Mouse (Mus musculus): Measurements from ENCODE around the gene Magi2. TPM values are rescaled to one million over a fixed set of nuclear protein-coding genes. Genes with fewer than 3 reads are reported as not detected.
"Not testable (repeated sequence)": the region's sequence is repeated elsewhere in the genome, so short reads cannot be mapped to it uniquely, and the experiment has no call there.

The Magi2 gene
- polyA plus RNA-seq, 1 experiment from 2014 or later = 22.7 TPM

GRCm38 (mm10) chr5:19400299-19400698 is 173.5 kb downstream of the Magi2 start:
- H3K4me1 ChIP-seq (ENCODE audit: control insufficient read depth, insufficient read depth, low read depth, low read length) = no peaks in the 10 kb centered on the region
- 93% methylated on average over 4 of the region's 4 CpGs for WGBS
- no peak overlapping the region for H3K4me3 ChIP-seq (ENCODE audit: low read length)
- no peaks in the 10 kb centered on the region for H3K27me3 ChIP-seq (replicated peaks; ENCODE audit: control insufficient read depth, insufficient read depth, low read length)
- no peak overlapping the region for H3K4me2 ChIP-seq (ENCODE audit: low read length)
- no peaks in the 10 kb centered on the region for H3K9me3 ChIP-seq (ENCODE audit: control insufficient read depth, low read length)
- H3K9ac ChIP-seq (ENCODE audit: low read depth, low read length) = no peak overlapping the region
- ATAC-seq = no peak
- H3K36me3 ChIP-seq (ENCODE audit: control insufficient read depth, insufficient read depth, low read length) = no peaks in the 10 kb centered on the region
- H3K27ac ChIP-seq (ENCODE audit: low read depth, low read length) = no peak overlapping the region

DNA sequence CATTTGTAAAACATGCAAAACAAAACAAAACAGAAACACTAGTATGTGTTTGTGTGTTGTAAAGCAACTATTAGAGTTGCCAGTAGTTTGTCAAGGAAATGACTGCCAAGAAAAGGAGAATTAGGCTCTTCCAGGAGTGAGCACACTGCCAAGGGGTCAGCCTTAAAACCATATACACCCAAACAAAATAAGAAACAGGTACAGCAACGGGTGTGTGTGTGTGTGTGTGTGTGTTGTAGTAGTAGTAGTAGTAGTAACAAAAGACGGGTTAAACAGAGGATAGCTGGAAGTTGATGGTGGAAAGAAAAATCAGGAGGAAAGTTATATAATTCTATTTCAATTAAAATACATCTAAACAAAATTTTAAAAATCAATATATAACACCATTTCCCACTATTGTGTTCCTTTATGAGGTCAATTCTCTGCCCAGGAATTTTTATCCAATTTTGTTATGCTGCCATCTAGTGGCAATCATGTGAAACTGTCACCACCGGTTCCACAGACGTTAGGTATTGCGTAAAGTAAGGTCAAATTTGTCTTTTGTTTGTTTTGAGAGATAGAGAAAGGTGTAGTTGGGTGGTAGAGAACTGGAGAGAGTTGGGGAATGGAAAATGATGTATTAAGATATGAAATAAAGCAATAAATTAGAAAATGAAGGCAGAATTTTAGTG is 174.0 kb downstream of the Magi2 start:
- Histone ChIP-seq H3K36me3 (ENCODE audit: control insufficient read depth, insufficient read depth, low read length) (no peaks in the 10 kb centered on the region), H3K4me1 (ENCODE audit: control insufficient read depth, insufficient read depth, low read depth, low read length) (no peaks in the 10 kb centered on the region), H3K9me3 (ENCODE audit: control insufficient read depth, low read length) (no peaks in the 10 kb centered on the region), H3K27ac (ENCODE audit: low read depth, low read length) (no peak overlapping the region), H3K4me2 (ENCODE audit: low read length) (no peak overlapping the region), H3K27me3 (replicated peaks; ENCODE audit: control insufficient read depth, insufficient read depth, low read length) (no peaks in the 10 kb centered on the region), H3K4me3 (ENCODE audit: low read length) (no peak overlapping the region), H3K9ac (ENCODE audit: low read depth, low read length) (no peak overlapping the region)
- WGBS = 48% methylated on average over 5 of the region's 5 CpGs
- peak; percentile 76 for ATAC-seq

DNA sequence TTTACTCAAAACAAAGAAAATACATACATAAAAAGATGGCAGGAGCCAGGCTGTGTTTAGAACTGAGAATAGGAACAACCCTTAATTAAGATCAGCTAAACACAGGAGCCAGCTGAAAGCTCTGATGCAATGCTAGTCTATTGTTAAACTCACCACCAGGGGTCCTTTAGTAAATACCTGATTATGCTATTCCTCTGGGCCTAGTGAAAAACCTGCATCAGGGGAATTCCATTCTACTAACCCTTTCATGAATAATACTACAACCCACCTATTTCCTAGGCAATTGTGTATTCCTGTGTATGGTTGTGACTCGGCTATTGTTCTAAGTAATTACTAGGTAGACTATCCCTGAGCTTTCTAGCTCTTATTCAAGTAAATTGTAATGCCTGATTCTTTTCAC is 177.4 kb downstream of the Magi2 start:
- not testable (repeated sequence) for H3K27me3 ChIP-seq (replicated peaks; ENCODE audit: control insufficient read depth, insufficient read depth, low read length); H3K9ac ChIP-seq (ENCODE audit: low read depth, low read length); H3K27ac ChIP-seq (ENCODE audit: low read depth, low read length); H3K36me3 ChIP-seq (ENCODE audit: control insufficient read depth, insufficient read depth, low read length); H3K4me1 ChIP-seq (ENCODE audit: control insufficient read depth, insufficient read depth, low read depth, low read length); H3K4me3 ChIP-seq (ENCODE audit: low read length); H3K4me2 ChIP-seq (ENCODE audit: low read length); H3K9me3 ChIP-seq (ENCODE audit: control insufficient read depth, low read length); ATAC-seq
- WGBS = 81% methylated on average over 1 of the region's 1 CpGs

- no peaks in the 10 kb centered on the region; the same call in 1 of the 2 replicates for H3K4me1 ChIP-seq (ENCODE audit: control insufficient read depth, insufficient read depth, low read depth, low read length)
- no peak for ATAC-seq
- H3K4me2 ChIP-seq (ENCODE audit: low read length) = no peak overlapping the region
- WGBS = 48% methylated on average over 4 of the region's 4 CpGs
- H3K9me3 ChIP-seq (ENCODE audit: control insufficient read depth, low read length) = no peaks in the 10 kb centered on the region
- no peak overlapping the region for H3K4me3 ChIP-seq (ENCODE audit: low read length)
- H3K27ac ChIP-seq (ENCODE audit: low read depth, low read length) = no peak overlapping the region
- H3K27me3 ChIP-seq (replicated peaks; ENCODE audit: control insufficient read depth, insufficient read depth, low read length) = no peaks in the 10 kb centered on the region
- H3K36me3 ChIP-seq (ENCODE audit: control insufficient read depth, insufficient read depth, low read length) = no peaks in the 10 kb centered on the region
- no peak overlapping the region for H3K9ac ChIP-seq (ENCODE audit: low read depth, low read length)
These were observed 187.7 kb downstream of the Magi2 start for GRCm38 (mm10) chr5:19414556-19414955.

DNA sequence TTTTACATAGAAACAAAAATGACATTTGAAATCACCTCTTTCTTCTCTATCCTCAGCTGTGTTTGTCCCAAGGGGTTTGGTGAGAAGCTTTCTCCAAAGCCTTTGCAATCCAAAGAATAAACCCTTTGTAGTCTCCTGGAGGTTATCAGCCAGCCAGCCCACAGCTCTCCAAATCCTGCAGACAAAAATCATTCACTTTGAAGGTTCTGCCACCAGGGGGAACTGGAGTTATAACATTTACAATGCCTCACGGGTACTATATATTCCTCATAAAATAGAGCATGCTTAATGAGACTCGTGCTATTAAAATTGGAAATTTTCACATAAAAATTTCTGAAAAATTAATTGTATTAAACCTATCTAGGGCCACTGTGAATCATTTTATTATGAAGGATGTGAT is 202.5 kb downstream of the Magi2 start:
- 26% methylated on average over 2 of the region's 2 CpGs for WGBS
- H3K4me2 ChIP-seq (ENCODE audit: low read length) = no peak overlapping the region
- H3K4me1 ChIP-seq (ENCODE audit: control insufficient read depth, insufficient read depth, low read depth, low read length) = no peaks in the 10 kb centered on the region
- peak; percentile 78 for ATAC-seq
- H3K36me3 ChIP-seq (ENCODE audit: control insufficient read depth, insufficient read depth, low read length) = no peaks in the 10 kb centered on the region
- no peaks in the 10 kb centered on the region for H3K27me3 ChIP-seq (replicated peaks; ENCODE audit: control insufficient read depth, insufficient read depth, low read length)
- H3K27ac ChIP-seq (ENCODE audit: low read depth, low read length) = no peak overlapping the region
- H3K9ac ChIP-seq (ENCODE audit: low read depth, low read length) = no peak overlapping the region
- H3K9me3 ChIP-seq (ENCODE audit: control insufficient read depth, low read length) = no peaks in the 10 kb centered on the region
- H3K4me3 ChIP-seq (ENCODE audit: low read length) = no peak overlapping the region

DNA sequence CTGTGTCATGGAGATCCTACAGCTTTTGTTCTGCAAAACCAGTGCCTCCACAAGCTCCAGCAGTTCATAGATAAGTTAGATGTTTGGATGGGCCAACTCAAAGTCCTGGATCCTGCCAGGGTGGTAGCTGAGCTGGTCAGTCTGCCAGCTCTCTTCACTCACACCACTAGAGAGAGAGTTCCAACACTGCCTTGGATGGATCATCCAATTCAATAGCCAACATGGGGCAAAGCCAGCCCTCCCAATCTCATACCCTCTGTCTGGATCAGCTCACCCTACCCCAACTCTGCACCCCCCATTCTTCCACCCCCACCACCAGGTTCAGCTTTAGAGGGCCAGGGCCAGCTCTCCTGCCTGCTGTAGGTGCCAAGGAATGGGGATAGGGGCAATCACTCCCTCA is 235.7 kb downstream of the Magi2 start:
- no peaks in the 10 kb centered on the region for H3K9me3 ChIP-seq (ENCODE audit: control insufficient read depth, low read length)
- H3K36me3 ChIP-seq (ENCODE audit: control insufficient read depth, insufficient read depth, low read length) = no peaks in the 10 kb centered on the region
- H3K4me2 ChIP-seq (ENCODE audit: low read length) = no peak overlapping the region
- no peaks in the 10 kb centered on the region for H3K4me1 ChIP-seq (ENCODE audit: control insufficient read depth, insufficient read depth, low read depth, low read length)
- ATAC-seq = no peak
- H3K27ac ChIP-seq (ENCODE audit: low read depth, low read length) = no peak overlapping the region
- H3K9ac ChIP-seq (ENCODE audit: low read depth, low read length) = no peak overlapping the region
- H3K27me3 ChIP-seq (replicated peaks; ENCODE audit: control insufficient read depth, insufficient read depth, low read length) = no peaks in the 10 kb centered on the region
- no peak overlapping the region for H3K4me3 ChIP-seq (ENCODE audit: low read length)

DNA sequence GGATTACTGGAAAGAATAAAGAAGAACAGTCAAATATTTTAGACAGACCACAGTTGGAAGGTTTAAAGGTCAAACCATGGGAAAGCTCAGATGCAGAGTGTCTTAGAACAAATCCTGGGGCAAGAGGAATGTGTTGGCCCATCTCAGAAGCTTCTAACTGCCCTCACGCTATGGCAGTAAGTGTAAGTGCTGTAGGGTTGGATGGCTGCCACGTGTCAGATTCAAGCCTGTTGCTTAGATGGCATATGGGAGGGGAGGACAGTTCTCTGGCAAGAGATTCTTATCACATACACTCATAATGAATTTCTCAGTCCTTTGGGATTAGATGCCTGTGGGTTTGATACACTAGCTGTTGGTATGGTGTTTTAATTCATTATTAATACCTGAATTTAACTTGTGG is 238.5 kb downstream of the Magi2 start:
- H3K9me3 ChIP-seq (ENCODE audit: control insufficient read depth, low read length) = no peaks in the 10 kb centered on the region
- WGBS = 39% methylated on average over 2 of the region's 2 CpGs
- H3K4me3 ChIP-seq (ENCODE audit: low read length) = no peak overlapping the region
- no peaks in the 10 kb centered on the region for H3K4me1 ChIP-seq (ENCODE audit: control insufficient read depth, insufficient read depth, low read depth, low read length)
- H3K27me3 ChIP-seq (replicated peaks; ENCODE audit: control insufficient read depth, insufficient read depth, low read length) = no peaks in the 10 kb centered on the region
- ATAC-seq = no peak
- no peak overlapping the region for H3K4me2 ChIP-seq (ENCODE audit: low read length)
- H3K36me3 ChIP-seq (ENCODE audit: control insufficient read depth, insufficient read depth, low read length) = no peaks in the 10 kb centered on the region
- no peak overlapping the region for H3K27ac ChIP-seq (ENCODE audit: low read depth, low read length)
- no peak overlapping the region for H3K9ac ChIP-seq (ENCODE audit: low read depth, low read length)

- H3K9me3 ChIP-seq (ENCODE audit: control insufficient read depth, low read length) = no peaks in the 10 kb centered on the region
- H3K27ac ChIP-seq (ENCODE audit: low read depth, low read length) = no peak overlapping the region
- no peak for ATAC-seq
- 79% methylated on average over 4 of the region's 4 CpGs for WGBS
- no peaks in the 10 kb centered on the region for H3K36me3 ChIP-seq (ENCODE audit: control insufficient read depth, insufficient read depth, low read length)
- no peak overlapping the region for H3K9ac ChIP-seq (ENCODE audit: low read depth, low read length)
- H3K4me1 ChIP-seq (ENCODE audit: control insufficient read depth, insufficient read depth, low read depth, low read length) = no peaks in the 10 kb centered on the region
- H3K27me3 ChIP-seq (replicated peaks; ENCODE audit: control insufficient read depth, insufficient read depth, low read length) = no peaks in the 10 kb centered on the region
- no peak overlapping the region for H3K4me2 ChIP-seq (ENCODE audit: low read length)
- H3K4me3 ChIP-seq (ENCODE audit: low read length) = no peak overlapping the region
These were observed 246.1 kb downstream of the Magi2 start for GRCm38 (mm10) chr5:19472851-19473439.

GRCm38 (mm10) chr5:19482981-19483380 is 256.1 kb downstream of the Magi2 start:
- Histone ChIP-seq H3K9ac (ENCODE audit: low read depth, low read length) (no peak overlapping the region), H3K9me3 (ENCODE audit: control insufficient read depth, low read length) (no peaks in the 10 kb centered on the region), H3K4me2 (ENCODE audit: low read length) (no peak overlapping the region), H3K36me3 (ENCODE audit: control insufficient read depth, insufficient read depth, low read length) (no peaks in the 10 kb centered on the region), H3K4me1 (ENCODE audit: control insufficient read depth, insufficient read depth, low read depth, low read length) (no peaks in the 10 kb centered on the region), H3K4me3 (ENCODE audit: low read length) (no peak overlapping the region), H3K27me3 (replicated peaks; ENCODE audit: control insufficient read depth, insufficient read depth, low read length) (no peaks in the 10 kb centered on the region), H3K27ac (ENCODE audit: low read depth, low read length) (no peak overlapping the region)
- no peak for ATAC-seq
- WGBS = 86% methylated on average over 3 of the region's 3 CpGs

Data from hindbrain, embryonic 16.5 days (tissue).